Mouse (Mus musculus) brain, embryonic 14.5 days (tissue): ENCODE data around the gene Fiz1.

Source experiments
- CTCF ChIP-seq: fragments of 200-500 bp; IDR thresholded peaks from 2 replicates; pipeline ENCODE4 v1.5.1; 2012; ENCODE audit warnings: inconsistent platforms, mild to moderate bottlenecking, moderate library complexity, borderline replicate concordance; ENCODE audit not compliant: insufficient read depth, insufficient read length; ENCODE audit errors: extremely low read depth
- POLR2A ChIP-seq: fragments of 200-500 bp; IDR thresholded peaks from 2 replicates; pipeline ENCODE4 v1.6.1; 2012; ENCODE audit warnings: mild to moderate bottlenecking, inconsistent platforms, borderline replicate concordance; ENCODE audit not compliant: poor library complexity, insufficient read depth, insufficient read length, severe bottlenecking; ENCODE audit errors: extremely low read depth

DNA sequence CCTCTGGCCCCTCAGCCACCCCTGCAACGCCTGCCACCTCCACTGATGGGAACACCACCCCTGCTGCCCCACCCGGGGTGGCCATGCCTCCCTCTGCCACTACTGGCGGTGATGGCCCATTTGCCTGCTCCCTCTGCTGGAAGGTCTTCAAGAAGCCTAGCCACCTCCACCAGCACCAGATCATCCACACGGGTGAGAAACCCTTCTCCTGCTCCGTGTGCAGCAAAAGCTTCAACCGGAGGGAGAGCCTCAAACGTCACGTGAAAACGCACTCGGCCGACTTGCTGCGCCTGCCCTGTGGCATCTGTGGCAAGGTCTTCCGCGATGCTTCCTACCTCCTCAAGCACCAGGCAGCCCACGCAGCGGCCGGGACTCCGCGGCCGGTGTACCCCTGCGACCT, 15.4 kb upstream of the Fiz1 start:
- no peak for TF ChIP-seq POLR2A
- no peak for TF ChIP-seq CTCF
